Mouse (Mus musculus): ENCODE data around the gene Gnb4. TPM values are rescaled to one million over a fixed set of nuclear protein-coding genes. Genes with fewer than 3 reads are reported as not detected.

The Gnb4 gene
- polyA plus RNA-seq (2012; rRNA removed): 11.2 and 13.9 TPM in 2 replicates

DNA sequence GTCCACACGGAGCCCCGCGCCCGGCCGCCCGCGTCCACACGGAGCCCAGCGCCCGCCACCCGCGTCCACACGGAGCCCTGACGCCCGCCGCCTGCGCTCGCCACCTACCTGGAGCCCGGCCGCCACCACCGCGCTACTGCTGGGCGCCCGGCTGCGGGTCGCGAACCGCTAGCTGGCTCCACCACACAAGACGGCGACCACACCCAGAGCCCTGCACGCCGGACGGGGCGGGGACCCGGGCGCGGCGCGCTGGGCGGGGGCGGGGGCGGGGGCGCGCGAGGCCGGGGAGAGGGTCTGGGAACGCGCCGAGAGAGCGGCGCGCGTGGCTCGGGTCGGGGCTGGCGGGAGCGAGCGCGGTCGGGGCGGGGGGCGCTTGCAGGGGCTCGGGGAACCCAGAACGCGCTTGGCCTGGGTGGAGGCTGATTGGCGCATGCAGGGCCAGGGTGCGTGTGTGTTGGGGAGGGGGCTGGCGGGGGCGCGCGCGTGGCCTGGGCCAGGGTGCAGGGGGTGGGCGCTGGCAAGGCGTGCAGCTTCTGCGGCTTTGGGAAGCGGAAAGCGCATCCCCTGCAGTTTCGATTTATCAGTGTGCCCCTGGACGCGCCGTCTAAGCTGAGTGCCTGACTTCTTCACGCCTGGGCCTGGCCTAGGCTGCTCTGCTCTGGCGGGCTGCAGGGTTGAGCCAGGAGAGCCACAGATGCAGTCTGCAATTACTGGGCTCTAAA lies at the start of gene Gnb4:
Gene Gnb4, minus strand, starts transcription at position 255 of the 722 bp plus-strand sequence.
- H3K27me3 ChIP-seq (ENCODE audit: control insufficient read depth, insufficient read depth, low read length): peaks cover 6% of the 10 kb centered on the region
- peak in 1 of 2 experiments; percentile 43 for DNase-seq (ENCODE audit: low read depth in 1 of 2, low spot score in 2 of 2)
- no peaks in the 10 kb centered on the region for H3K36me3 ChIP-seq (ENCODE audit: control insufficient read depth, insufficient read depth, low read length)
- H3K27ac ChIP-seq (ENCODE audit: insufficient read depth, low read length): no peak within 1 kb of the TSS
- H3K4me1 ChIP-seq (ENCODE audit: control insufficient read depth, insufficient read depth, insufficient read length): no peaks in the 10 kb centered on the region; the same call in 1 of the 2 replicates
- 3% methylated on average over 76 of the region's 83 CpGs for WGBS
- TF ChIP-seq POLR2A (IDR thresholded peaks at IDR 0.05; ENCODE audit: low read depth, low read length): no peak
- no peak for TF ChIP-seq CTCF (IDR thresholded peaks at IDR 0.05; ENCODE audit: extremely low read depth, insufficient read depth, insufficient read length, insufficient replicate concordance)
- peak within 1 kb of the TSS; percentile 59 for H3K4me3 ChIP-seq (ENCODE audit: extremely low read depth, insufficient read depth, insufficient read length)

DNA sequence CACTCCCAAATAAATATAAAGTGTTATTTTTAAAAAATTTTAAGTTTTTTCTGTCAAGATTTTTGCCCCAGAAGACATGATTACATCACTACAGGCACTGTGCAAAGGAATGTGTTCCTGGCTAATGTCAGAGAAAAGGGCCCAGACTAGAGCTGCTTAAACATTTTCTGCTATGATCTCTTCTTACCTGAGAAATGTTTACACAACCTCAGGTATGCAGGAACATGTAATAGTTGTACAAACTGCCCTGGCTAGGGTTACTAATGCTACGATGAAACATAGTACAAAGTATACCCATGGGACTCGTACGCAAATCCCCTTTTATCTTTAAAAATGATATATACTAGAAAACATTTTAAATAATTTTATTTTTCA lies 45.2 kb upstream of the Gnb4 start:
- Histone ChIP-seq H3K4me3 (ENCODE audit: extremely low read depth, insufficient read depth, insufficient read length) (no peak overlapping the region), H3K4me1 (ENCODE audit: control insufficient read depth, insufficient read depth, insufficient read length) (no peaks in the 10 kb centered on the region), H3K27me3 (ENCODE audit: control insufficient read depth, insufficient read depth, low read length) (no peaks in the 10 kb centered on the region), H3K36me3 (ENCODE audit: control insufficient read depth, insufficient read depth, low read length) (no peaks in the 10 kb centered on the region), H3K27ac (ENCODE audit: insufficient read depth, low read length) (no peak overlapping the region)
- WGBS: 94% methylated on average over 3 of the region's 3 CpGs
- DNase-seq (ENCODE audit: low read depth in 1 of 2, low spot score in 2 of 2): no peak
- TF ChIP-seq CTCF (IDR thresholded peaks at IDR 0.05; ENCODE audit: extremely low read depth, insufficient read depth, insufficient read length, insufficient replicate concordance): no peak
- no peak for TF ChIP-seq POLR2A (IDR thresholded peaks at IDR 0.05; ENCODE audit: low read depth, low read length)

- no peaks in the 10 kb centered on the region for H3K27me3 ChIP-seq (ENCODE audit: control insufficient read depth, insufficient read depth, low read length)
- no peak overlapping the region for H3K27ac ChIP-seq (ENCODE audit: insufficient read depth, low read length)
- no peak overlapping the region for H3K4me3 ChIP-seq (ENCODE audit: extremely low read depth, insufficient read depth, insufficient read length)
- DNase-seq (ENCODE audit: low read depth in 1 of 2, low spot score in 2 of 2): no peak
- 66% methylated on average over 8 of the region's 8 CpGs for WGBS
- H3K36me3 ChIP-seq (ENCODE audit: control insufficient read depth, insufficient read depth, low read length): no peaks in the 10 kb centered on the region
- TF ChIP-seq POLR2A (IDR thresholded peaks at IDR 0.05; ENCODE audit: low read depth, low read length): no peak
- TF ChIP-seq CTCF (IDR thresholded peaks at IDR 0.05; ENCODE audit: extremely low read depth, insufficient read depth, insufficient read length, insufficient replicate concordance): no peak
- no peaks in the 10 kb centered on the region for H3K4me1 ChIP-seq (ENCODE audit: control insufficient read depth, insufficient read depth, insufficient read length)
Measured at GRCm38 (mm10) chr3:32660831-32661555, 44.6 kb upstream of the Gnb4 start.

GRCm38 (mm10) chr3:32660276-32660675 lies 43.9 kb upstream of the Gnb4 start:
- H3K4me1 ChIP-seq (ENCODE audit: control insufficient read depth, insufficient read depth, insufficient read length): no peaks in the 10 kb centered on the region
- no peaks in the 10 kb centered on the region for H3K36me3 ChIP-seq (ENCODE audit: control insufficient read depth, insufficient read depth, low read length)
- no peak for DNase-seq (ENCODE audit: low read depth in 1 of 2, low spot score in 2 of 2)
- H3K27me3 ChIP-seq (ENCODE audit: control insufficient read depth, insufficient read depth, low read length): no peaks in the 10 kb centered on the region
- TF ChIP-seq CTCF (IDR thresholded peaks at IDR 0.05; ENCODE audit: extremely low read depth, insufficient read depth, insufficient read length, insufficient replicate concordance): no peak
- no peak for TF ChIP-seq POLR2A (IDR thresholded peaks at IDR 0.05; ENCODE audit: low read depth, low read length)
- H3K4me3 ChIP-seq (ENCODE audit: extremely low read depth, insufficient read depth, insufficient read length): no peak overlapping the region
- H3K27ac ChIP-seq (ENCODE audit: insufficient read depth, low read length): no peak overlapping the region
- 43% methylated on average over 8 of the region's 8 CpGs for WGBS

DNA sequence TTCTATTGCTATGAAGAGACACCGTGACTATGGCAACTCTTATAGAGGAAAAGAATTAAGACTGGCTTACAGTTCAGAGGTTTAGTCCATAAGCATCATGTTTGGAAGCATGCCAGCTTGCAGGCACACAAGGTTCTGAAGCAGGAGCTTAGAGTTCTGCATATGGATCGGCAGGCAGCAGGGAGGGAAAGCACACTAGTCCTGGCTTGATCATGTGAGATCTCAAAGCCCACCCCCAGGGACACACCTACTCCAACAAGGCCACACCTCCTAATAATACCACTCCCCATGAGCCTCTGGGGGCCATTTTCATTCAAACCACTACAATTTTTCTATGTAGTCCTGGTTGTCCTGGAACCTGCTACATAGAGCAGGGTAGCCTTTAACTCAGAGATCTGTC lies 43.1 kb upstream of the Gnb4 start:
- 92% methylated on average over 2 of the region's 2 CpGs for WGBS
- Histone ChIP-seq H3K27me3 (ENCODE audit: control insufficient read depth, insufficient read depth, low read length) (no peaks in the 10 kb centered on the region), H3K27ac (ENCODE audit: insufficient read depth, low read length) (no peak overlapping the region), H3K4me3 (ENCODE audit: extremely low read depth, insufficient read depth, insufficient read length) (no peak overlapping the region), H3K4me1 (ENCODE audit: control insufficient read depth, insufficient read depth, insufficient read length) (no peaks in the 10 kb centered on the region), H3K36me3 (ENCODE audit: control insufficient read depth, insufficient read depth, low read length) (no peaks in the 10 kb centered on the region)
- no peak for DNase-seq (ENCODE audit: low read depth in 1 of 2, low spot score in 2 of 2)
- TF ChIP-seq POLR2A (IDR thresholded peaks at IDR 0.05; ENCODE audit: low read depth, low read length): no peak

DNA sequence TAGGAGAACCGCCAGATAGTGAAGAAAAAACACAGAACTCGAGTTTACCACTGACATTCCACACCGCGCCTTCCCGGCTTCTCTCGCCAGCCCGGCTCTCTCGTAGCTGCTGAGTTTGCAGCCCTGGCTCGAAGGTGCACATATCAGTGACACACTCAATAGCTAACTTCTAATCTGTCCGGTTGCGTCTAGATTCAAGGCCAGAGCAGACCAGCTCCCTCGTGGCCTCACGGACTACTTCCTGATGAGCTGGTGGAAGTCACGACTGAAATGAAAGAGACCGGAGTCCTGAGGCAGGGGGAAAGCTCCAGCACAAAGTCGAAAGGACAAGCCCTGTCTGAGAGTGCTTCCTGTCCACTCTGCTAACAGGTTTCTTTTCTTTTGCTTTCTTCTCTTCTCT lies 42.4 kb upstream of the Gnb4 start:
- TF ChIP-seq CTCF (IDR thresholded peaks at IDR 0.05; ENCODE audit: extremely low read depth, insufficient read depth, insufficient read length, insufficient replicate concordance) (no peak), POLR2A (IDR thresholded peaks at IDR 0.05; ENCODE audit: low read depth, low read length) (no peak)
- Histone ChIP-seq H3K4me3 (ENCODE audit: extremely low read depth, insufficient read depth, insufficient read length) (no peak overlapping the region), H3K36me3 (ENCODE audit: control insufficient read depth, insufficient read depth, low read length) (no peaks in the 10 kb centered on the region), H3K27ac (ENCODE audit: insufficient read depth, low read length) (no peak overlapping the region), H3K27me3 (ENCODE audit: control insufficient read depth, insufficient read depth, low read length) (no peaks in the 10 kb centered on the region), H3K4me1 (ENCODE audit: control insufficient read depth, insufficient read depth, insufficient read length) (no peaks in the 10 kb centered on the region)
- WGBS: 66% methylated on average over 16 of the region's 16 CpGs
- no peak for DNase-seq (ENCODE audit: low read depth in 1 of 2, low spot score in 2 of 2)

DNA sequence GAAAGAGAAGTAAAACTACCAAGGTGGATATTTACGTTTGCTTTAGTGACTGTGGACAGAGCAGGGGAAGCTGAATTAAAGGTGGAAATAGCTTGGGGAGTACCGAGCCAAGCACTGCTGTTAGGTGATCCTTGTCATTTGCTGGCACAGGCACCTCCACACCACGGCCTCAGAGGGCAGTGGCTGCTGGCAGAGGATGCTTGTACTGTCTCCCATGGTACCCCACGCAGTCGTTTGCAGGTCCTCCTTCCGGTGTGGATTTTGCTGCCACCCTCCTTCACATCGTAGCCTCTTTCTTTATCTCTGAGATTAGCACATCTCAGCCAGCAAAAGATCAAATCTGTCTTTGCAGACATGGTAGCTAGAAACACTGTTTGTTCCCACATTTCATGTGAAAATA lies 42.0 kb upstream of the Gnb4 start:
- H3K27ac ChIP-seq (ENCODE audit: insufficient read depth, low read length): no peak overlapping the region
- H3K36me3 ChIP-seq (ENCODE audit: control insufficient read depth, insufficient read depth, low read length): no peaks in the 10 kb centered on the region
- no peaks in the 10 kb centered on the region for H3K4me1 ChIP-seq (ENCODE audit: control insufficient read depth, insufficient read depth, insufficient read length)
- no peaks in the 10 kb centered on the region for H3K27me3 ChIP-seq (ENCODE audit: control insufficient read depth, insufficient read depth, low read length)
- DNase-seq (ENCODE audit: low read depth in 1 of 2, low spot score in 2 of 2): no peak
- H3K4me3 ChIP-seq (ENCODE audit: extremely low read depth, insufficient read depth, insufficient read length): no peak overlapping the region
- no peak for TF ChIP-seq CTCF (IDR thresholded peaks at IDR 0.05; ENCODE audit: extremely low read depth, insufficient read depth, insufficient read length, insufficient replicate concordance)
- no peak for TF ChIP-seq POLR2A (IDR thresholded peaks at IDR 0.05; ENCODE audit: low read depth, low read length)
- 66% methylated on average over 7 of the region's 7 CpGs for WGBS
